Mouse (Mus musculus) monocyte, adult 2 months (primary cell): Measurements from ENCODE around the gene Dusp13.

ENCODE experiments used
- DNase-seq, 2 experiments: peaks; one replicate each; pipeline ENCODE4 v3.0.0; 2022; ENCODE audit warnings: low spot score in 2 of 2, low read depth in 1 of 2

Gene Dusp13

DNA sequence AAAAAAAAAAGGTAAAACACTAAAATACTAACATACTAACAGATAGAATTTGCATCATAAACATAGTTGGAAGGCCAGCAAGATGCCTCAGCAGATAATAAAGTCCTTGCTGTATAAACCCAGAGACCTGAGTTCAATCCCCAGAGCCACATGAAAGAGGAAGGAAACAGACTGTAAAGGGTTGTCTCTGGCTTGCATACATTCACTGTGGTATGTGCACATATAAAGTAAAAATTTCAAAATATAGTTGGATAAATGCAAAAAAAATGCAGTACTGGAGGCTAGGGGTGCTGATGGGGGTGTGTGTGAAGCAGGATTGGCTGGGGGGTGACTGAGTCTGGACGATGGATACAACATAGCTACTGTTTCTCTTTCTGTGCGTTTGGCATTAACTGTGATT is 45.5 kb downstream of the Dusp13 start:
- no peak for DNase-seq

GRCm38 (mm10) chr14:21703255-21703654 is 47.7 kb downstream of the Dusp13 start:
- no peak for DNase-seq

- DNase-seq: no peak
Observed at GRCm38 (mm10) chr14:21702691-21703090, 48.3 kb downstream of the Dusp13 start.

DNA sequence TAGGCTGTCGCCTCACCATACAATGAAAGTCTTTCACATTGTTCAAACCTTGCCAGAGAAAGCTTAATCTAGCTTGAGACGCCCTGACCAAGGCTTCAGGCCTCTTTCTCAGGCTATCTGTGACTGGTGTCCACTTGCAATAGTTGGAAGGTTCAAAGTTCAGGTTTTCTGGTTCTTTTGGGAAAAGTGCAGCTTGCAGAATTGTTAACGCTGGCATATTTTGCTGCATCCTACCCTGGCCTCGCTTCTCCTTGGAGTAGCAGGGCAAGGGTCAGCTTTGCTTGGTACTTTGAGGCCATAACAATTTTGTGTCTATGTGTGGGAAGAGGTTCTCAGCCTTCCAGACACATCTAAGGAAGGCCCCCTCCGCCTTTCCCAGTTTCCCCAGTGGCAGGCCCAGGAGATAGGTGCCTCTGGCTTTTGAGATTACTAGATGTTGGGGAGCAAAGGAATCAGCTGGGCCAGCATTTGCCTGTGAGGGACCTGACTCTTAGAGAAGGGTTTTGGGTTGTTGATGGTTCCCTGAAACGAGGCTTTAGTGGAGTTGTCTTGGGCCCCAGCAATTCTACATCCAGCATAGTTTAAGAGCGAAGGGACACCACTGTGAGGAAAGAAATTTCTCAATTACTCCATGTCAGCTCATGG is 54.7 kb downstream of the Dusp13 start:
- no peak for DNase-seq

DNA sequence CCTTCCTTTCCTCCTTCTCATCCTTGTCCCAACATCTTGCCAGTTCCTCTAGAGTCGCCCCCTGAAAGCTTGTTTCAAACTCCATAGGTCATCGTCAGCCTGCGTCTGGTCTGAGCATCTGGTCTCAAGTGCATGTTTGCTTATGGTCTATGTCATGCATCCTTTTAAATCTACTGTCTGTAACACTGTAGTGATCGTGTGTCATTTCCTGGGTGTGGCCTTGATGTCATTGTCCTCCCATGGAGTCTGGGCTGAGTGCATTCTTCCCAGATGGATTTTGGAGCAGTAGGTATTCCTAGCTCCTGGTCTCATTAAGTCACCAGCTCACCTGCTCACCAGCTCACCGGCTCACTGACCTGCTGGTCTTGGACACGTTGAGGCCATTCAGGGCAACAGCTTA is 56.0 kb downstream of the Dusp13 start:
- no peak for DNase-seq

- DNase-seq: no peak
Observed at GRCm38 (mm10) chr14:21691070-21691469, 59.9 kb downstream of the Dusp13 start.

- DNase-seq: no peak
Observed at GRCm38 (mm10) chr14:21686376-21687279, 64.4 kb downstream of the Dusp13 start.

GRCm38 (mm10) chr14:21685411-21686146 is 65.4 kb downstream of the Dusp13 start:
- DNase-seq: no peak

- DNase-seq: no peak
Observed at GRCm38 (mm10) chr14:21683834-21684233, 67.1 kb downstream of the Dusp13 start.
